ENCODE assay signal across 8 mouse cellular contexts in the genomic region with DNA sequence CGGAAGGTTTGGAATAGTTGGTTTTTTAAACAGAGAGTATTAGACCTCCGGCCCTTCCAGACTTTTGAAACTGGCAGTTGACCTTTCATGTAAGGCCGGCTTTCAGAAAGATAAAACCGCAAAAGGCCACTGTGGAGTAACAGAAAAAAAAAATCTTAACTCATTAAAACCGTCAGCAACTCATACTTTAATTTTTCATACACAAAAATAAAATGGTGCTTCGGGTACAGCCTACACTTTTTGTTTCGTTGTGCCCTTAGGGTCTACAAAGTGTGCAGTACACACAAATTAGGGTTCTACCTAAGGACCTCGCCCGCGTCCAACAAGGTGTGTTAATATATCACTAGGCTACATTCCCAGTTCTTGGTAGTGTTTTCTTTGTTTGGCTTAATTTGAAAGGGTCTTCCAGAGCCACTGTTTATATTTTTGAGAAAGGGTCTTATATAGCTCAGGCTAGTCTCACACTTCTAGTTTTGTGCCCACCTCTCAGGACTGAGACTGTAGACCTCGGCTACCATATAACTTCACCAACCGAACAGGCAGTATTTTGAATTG. TPM values are rescaled to one million over a fixed set of nuclear protein-coding genes. Genes with fewer than 3 reads are reported as not detected.
DNase-seq lines count a peak whose midpoint lies in the region; ATAC-seq and TF ChIP-seq lines count a peak whose summit lies in the region.

No protein-coding gene starts in this region.

- TF ChIP-seq EP300 in liver, postnatal 0 days (IDR thresholded peaks at IDR 0.05; ENCODE audit: low read depth) = no peak

- peak overlapping the region; percentile 46 for H3ac ChIP-seq in C2C12 (ENCODE audit: control insufficient read depth, insufficient read length, low read depth)

- H3K79me2 ChIP-seq in C2C12 (ENCODE audit: control insufficient read depth, insufficient read depth) = peaks cover 40% of the 10 kb centered on the region

- H3K36me3 ChIP-seq in C2C12 (ENCODE audit: control insufficient read depth, insufficient read depth) = no peaks in the 10 kb centered on the region
- no peaks in the 10 kb centered on the region for H3K36me3 ChIP-seq in forebrain, postnatal 0 days (ENCODE audit: insufficient read depth)
- no peaks in the 10 kb centered on the region for H3K36me3 ChIP-seq in liver, postnatal 0 days (replicated peaks; ENCODE audit: insufficient read depth, low read length)

- H3K9ac ChIP-seq in forebrain, postnatal 0 days = peak overlapping the region; percentile 90
- peak overlapping the region; percentile 87 for H3K9ac ChIP-seq in liver, postnatal 0 days (replicated peaks)

- peak overlapping the region; percentile 96 for H3K27ac ChIP-seq in forebrain, postnatal 0 days (ENCODE audit: low read depth, low read length)
- H3K27ac ChIP-seq in liver, postnatal 0 days (ENCODE audit: low read depth) = peak overlapping the region; percentile 98

- no peak for TF ChIP-seq CTCF in C2C12 (IDR thresholded peaks at IDR 0.05; ENCODE audit: control insufficient read depth, insufficient read depth, insufficient read length)
- TF ChIP-seq CTCF in forebrain, postnatal 0 days (IDR thresholded peaks at IDR 0.05; ENCODE audit: low read depth) = no peak
- TF ChIP-seq CTCF in liver, postnatal 0 days (IDR thresholded peaks at IDR 0.05; ENCODE audit: low read depth) = no peak

- H3K79me3 ChIP-seq in C2C12 (ENCODE audit: low read depth) = peaks cover 34% of the 10 kb centered on the region

- no peak for ATAC-seq in forebrain, postnatal 0 days
- no peak for ATAC-seq in liver, postnatal 0 days

- WGBS in forebrain, postnatal 0 days = 44% methylated on average over 12 of the region's 12 CpGs
- 31% methylated on average over 12 of the region's 12 CpGs for WGBS in liver, postnatal 0 days (ENCODE audit: insufficient replicate concordance)

- no peaks in the 10 kb centered on the region for H3K27me3 ChIP-seq in C2C12 (ENCODE audit: control insufficient read depth, insufficient read depth, insufficient read length)
- no peaks in the 10 kb centered on the region for H3K27me3 ChIP-seq in forebrain, postnatal 0 days (ENCODE audit: insufficient read depth, low read length)
- no peaks in the 10 kb centered on the region for H3K27me3 ChIP-seq in liver, postnatal 0 days (ENCODE audit: insufficient read depth, low read length)

- peaks cover 13% of the 10 kb centered on the region for H3K4me1 ChIP-seq in forebrain, postnatal 0 days (ENCODE audit: insufficient read depth)
- H3K4me1 ChIP-seq in liver, postnatal 0 days (ENCODE audit: insufficient read depth) = peaks cover 18% of the 10 kb centered on the region

- DNase-seq in heart, adult 11 months = peak; percentile 85
- no peak for DNase-seq in heart, adult 9 months (ENCODE audit: low spot score in 2 of 2)
- no peak for DNase-seq in forebrain, postnatal 0 days
- no peak for DNase-seq in liver, postnatal 0 days
- DNase-seq in left cerebral cortex, postnatal 10 days (ENCODE audit: extremely low spot score in 1 of 2, low spot score in 2 of 2) = no peak
- DNase-seq in frontal cortex, postnatal 36 days (ENCODE audit: low spot score in 2 of 2) = no peak
- DNase-seq in kidney, postnatal 10 days = no peak

- no peaks in the 10 kb centered on the region for H3K9me3 ChIP-seq in forebrain, postnatal 0 days (ENCODE audit: low read length)
- H3K9me3 ChIP-seq in liver, postnatal 0 days (ENCODE audit: low read length) = no peaks in the 10 kb centered on the region

- H3K4me3 ChIP-seq in C2C12 (ENCODE audit: insufficient read depth, poor library complexity, severe bottlenecking) = peak overlapping the region; percentile 33
- H3K4me3 ChIP-seq in forebrain, postnatal 0 days (ENCODE audit: low read depth, low read length) = peak overlapping the region; percentile 89
- H3K4me3 ChIP-seq in liver, postnatal 0 days (ENCODE audit: low read depth, low read length) = peak overlapping the region; percentile 79

- H3K4me2 ChIP-seq in forebrain, postnatal 0 days (ENCODE audit: low read depth) = peak overlapping the region; percentile 82
- H3K4me2 ChIP-seq in liver, postnatal 0 days (ENCODE audit: low read depth, low read length) = peak overlapping the region; percentile 94

- intact Hi-C loops in left cerebral cortex, postnatal 10 days (cut with DNase I) = loop anchor here (5.0 kb wide), 1 partner anchor 37 kb away; no protein-coding TSS in a partner anchor

TF ChIP-seq in C2C12, 6 proteins besides CTCF, POLR2A, EP300 and RAD21:
- TF ChIP-seq MYOG (IDR thresholded peaks at IDR 0.05; ENCODE audit: control insufficient read depth, extremely low read depth, insufficient read length) (no peak), FOSL1 (IDR thresholded peaks at IDR 0.05; ENCODE audit: insufficient read depth, low read length, poor library complexity, severe bottlenecking) (no peak), CEBPB (IDR thresholded peaks at IDR 0.05; ENCODE audit: low read depth) (no peak), MYOD1 (IDR thresholded peaks at IDR 0.05; ENCODE audit: control insufficient read depth, insufficient read length, low read depth) (no peak)

RNA-seq across cellular contexts. Expression of gene Spen, which starts 0.9 kb away (rescaled TPM):
- polyA plus RNA-seq in C2C12 (2012; fragmentation: generic; extraction: Trizol) = 12.1 TPM
- total RNA-seq in forebrain, postnatal 0 days (2014; rRNA removed) = 21.7 and 24.7 TPM in 2 replicates
- polyA plus RNA-seq in forebrain, postnatal 0 days (2015; fragmentation: Nextera tagmentation; extraction: Ambion mirVana) = 6.0 and 10.7 TPM in 2 replicates
- polyA plus RNA-seq in liver, postnatal 0 days (2015; fragmentation: Nextera tagmentation; extraction: Ambion mirVana) = 2.3 and 3.0 TPM in 2 replicates
- 10 to 100 TPM; 56.8 to 59.9 TPM for total RNA-seq in left cerebral cortex, postnatal 10 days (2021)

Comparison
In these comparisons a context has a peak if more than half of its experiments do, and no peak if none do; other contexts are left out.
1. H3K4me3 ChIP-seq: peak in every context shown above with its lines; median percentile 89 in forebrain, postnatal 0 days; 79 in liver, postnatal 0 days; 33 in C2C12.